Mouse (Mus musculus): ENCODE data around the gene Sema4d. TPM values are rescaled to one million over a fixed set of nuclear protein-coding genes. Genes with fewer than 3 reads are reported as not detected.
A peak's percentile ranks its signal among the peaks of the same experiment; 100 is the strongest.

The Sema4d gene
- polyA plus RNA-seq, 1 experiment from 2014 or later: 5.9 TPM

DNA sequence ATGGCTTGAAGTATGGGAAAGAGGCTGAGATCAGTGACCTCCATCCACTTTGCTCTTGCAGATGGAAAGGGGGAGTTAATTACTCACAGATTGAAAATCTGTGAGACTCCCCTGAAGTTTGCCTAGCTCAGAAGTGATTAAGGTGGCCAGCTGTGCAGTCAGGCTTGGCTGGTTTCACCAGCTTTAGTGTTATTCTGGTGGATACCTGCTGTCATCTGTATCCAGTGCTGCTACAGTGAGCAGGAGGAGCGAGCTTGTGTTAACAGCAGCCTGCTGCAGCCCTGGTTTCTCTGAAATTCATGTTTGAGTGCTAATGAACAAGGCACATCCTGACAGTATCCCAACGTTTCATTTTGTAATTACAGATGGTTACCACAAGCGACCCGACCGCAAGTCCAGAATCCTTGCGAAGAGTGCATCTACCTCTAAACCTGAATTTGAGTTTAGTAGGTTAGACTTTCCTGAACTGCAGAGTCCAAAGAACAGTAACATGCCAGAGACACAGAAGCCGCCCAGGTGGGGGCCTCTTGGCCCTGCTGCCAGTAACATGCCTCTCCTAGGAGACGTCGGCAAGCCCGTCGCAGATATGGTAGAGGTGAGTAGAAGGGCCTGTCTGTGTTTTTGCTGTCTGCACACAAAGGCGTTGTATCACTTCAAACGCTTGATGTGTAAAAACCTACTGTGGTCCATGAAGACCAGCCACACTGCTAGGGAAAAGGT is 136.9 kb downstream of the Sema4d start:
- WGBS: 94% methylated on average over 13 of the region's 13 CpGs
- no peaks in the 10 kb centered on the region for H3K9me3 ChIP-seq
- no peaks in the 10 kb centered on the region for H3K27me3 ChIP-seq (ENCODE audit: insufficient read depth, poor library complexity, severe bottlenecking)
- H3K27ac ChIP-seq: no peak overlapping the region
- peaks cover 91% of the 10 kb centered on the region for H3K36me3 ChIP-seq
- no peak overlapping the region for H3K4me3 ChIP-seq
- H3K4me1 ChIP-seq (replicated peaks): peaks cover 11% of the 10 kb centered on the region
- no peak for DNase-seq (ENCODE audit: low spot score)

- Histone ChIP-seq H3K9me3 (no peaks in the 10 kb centered on the region), H3K27ac (no peak overlapping the region), H3K4me1 (replicated peaks) (peaks cover 21% of the 10 kb centered on the region), H3K36me3 (peaks cover 82% of the 10 kb centered on the region), H3K4me3 (no peak overlapping the region), H3K27me3 (ENCODE audit: insufficient read depth, poor library complexity, severe bottlenecking) (no peaks in the 10 kb centered on the region)
- WGBS: 92% methylated on average over 9 of the region's 9 CpGs
- no peak for DNase-seq (ENCODE audit: low spot score)
Observed at GRCm38 (mm10) chr13:51653961-51654360, 139.6 kb downstream of the Sema4d start.

- Histone ChIP-seq H3K4me1 (replicated peaks) (peaks cover 27% of the 10 kb centered on the region), H3K9me3 (no peaks in the 10 kb centered on the region), H3K27ac (no peak overlapping the region), H3K4me3 (no peak overlapping the region), H3K27me3 (ENCODE audit: insufficient read depth, poor library complexity, severe bottlenecking) (no peaks in the 10 kb centered on the region), H3K36me3 (peaks cover 74% of the 10 kb centered on the region)
- no peak for DNase-seq (ENCODE audit: low spot score)
- 94% methylated on average over 6 of the region's 6 CpGs for WGBS
Observed at GRCm38 (mm10) chr13:51653159-51653558, 140.4 kb downstream of the Sema4d start.

DNA sequence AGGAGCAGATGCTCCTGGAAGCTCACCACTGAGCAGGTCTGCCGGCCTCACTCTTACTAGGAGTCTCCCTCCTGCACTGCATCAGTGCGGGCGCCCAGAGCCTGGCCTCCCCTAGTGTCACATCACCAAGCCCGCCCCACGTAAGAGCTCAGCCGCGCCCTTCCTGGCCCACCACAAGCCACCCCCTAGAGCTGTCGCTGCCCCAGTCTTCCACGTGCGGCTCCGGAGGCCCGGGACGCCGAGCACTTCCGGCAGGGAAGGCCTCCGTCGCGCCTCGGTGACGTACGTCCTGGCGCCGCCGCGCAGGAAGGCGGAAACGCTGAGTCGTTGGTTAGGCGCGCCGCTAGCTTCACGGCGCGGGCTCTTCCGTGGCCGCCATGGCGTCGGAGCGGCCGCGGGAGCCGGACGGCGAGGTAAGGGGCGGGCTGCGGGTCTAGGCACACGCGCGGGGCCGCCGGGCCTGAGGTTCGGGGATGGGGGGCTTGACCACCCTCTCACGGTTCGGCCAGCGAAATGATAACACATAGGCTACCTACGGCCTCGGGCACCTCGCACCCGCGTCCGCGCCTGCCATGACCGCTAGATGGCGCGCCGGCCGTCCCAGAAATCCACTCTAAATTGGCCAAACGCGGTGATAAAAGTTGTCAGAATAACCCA is 142.0 kb downstream of the Sema4d start, which contains the start of gene Secisbp2:
TSS of gene Secisbp2 (plus strand) at position 290 of the 657 bp plus-strand sequence.
- peaks cover 58% of the 10 kb centered on the region for H3K36me3 ChIP-seq

DNA sequence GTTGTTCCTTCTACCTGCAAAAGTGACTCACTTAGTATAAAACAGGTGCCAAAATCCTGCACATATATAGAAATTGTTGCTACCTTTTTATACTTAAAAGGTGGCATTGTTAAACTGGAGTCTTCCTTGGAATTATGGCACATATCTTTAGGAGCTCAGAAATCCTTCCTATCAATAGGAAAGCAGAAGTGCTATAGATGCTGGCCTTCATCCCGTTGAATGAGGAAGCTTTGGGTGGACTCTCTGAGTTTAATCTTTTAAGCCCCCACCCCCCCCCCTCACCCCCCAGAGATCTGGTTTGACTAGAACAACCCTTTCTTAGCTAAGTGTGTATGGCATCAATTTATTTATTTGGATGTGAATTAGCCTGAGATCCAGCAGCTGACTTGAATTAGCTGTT is 143.8 kb downstream of the Sema4d start:
- H3K4me3 ChIP-seq: no peak overlapping the region
- no peaks in the 10 kb centered on the region for H3K9me3 ChIP-seq
- peaks cover 40% of the 10 kb centered on the region for H3K36me3 ChIP-seq
- H3K27ac ChIP-seq: no peak overlapping the region
- 78% methylated on average over 1 of the region's 1 CpGs for WGBS
- H3K27me3 ChIP-seq (ENCODE audit: insufficient read depth, poor library complexity, severe bottlenecking): no peaks in the 10 kb centered on the region
- peaks cover 45% of the 10 kb centered on the region for H3K4me1 ChIP-seq (replicated peaks)
- DNase-seq (ENCODE audit: low spot score): no peak

More for the DNA sequence above, 142.0 kb downstream of the Sema4d start, which contains the start of gene Secisbp2:
- Histone ChIP-seq H3K4me1 (replicated peaks) (peaks cover 43% of the 10 kb centered on the region), H3K27ac (peak within 1 kb of the TSS; percentile 94), H3K27me3 (ENCODE audit: insufficient read depth, poor library complexity, severe bottlenecking) (no peaks in the 10 kb centered on the region), H3K4me3 (peak within 1 kb of the TSS; percentile 77), H3K9me3 (no peaks in the 10 kb centered on the region)
- WGBS: under 1% methylated on average over 69 of the region's 69 CpGs
- peak; percentile 91 for DNase-seq (ENCODE audit: low spot score)

- H3K27ac ChIP-seq: no peak overlapping the region
- WGBS: 92% methylated on average over 4 of the region's 4 CpGs
- H3K9me3 ChIP-seq: no peaks in the 10 kb centered on the region
- no peaks in the 10 kb centered on the region for H3K27me3 ChIP-seq (ENCODE audit: insufficient read depth, poor library complexity, severe bottlenecking)
- H3K4me1 ChIP-seq (replicated peaks): peaks cover 45% of the 10 kb centered on the region
- H3K36me3 ChIP-seq: peaks cover 25% of the 10 kb centered on the region
- no peak for DNase-seq (ENCODE audit: low spot score)
- peak overlapping the region; percentile 92 for H3K4me3 ChIP-seq
Observed at GRCm38 (mm10) chr13:51648237-51648636, 145.3 kb downstream of the Sema4d start.

GRCm38 (mm10) chr13:51647770-51648169 is 145.8 kb downstream of the Sema4d start:
- no peak overlapping the region for H3K27ac ChIP-seq
- DNase-seq (ENCODE audit: low spot score): no peak
- H3K27me3 ChIP-seq (ENCODE audit: insufficient read depth, poor library complexity, severe bottlenecking): no peaks in the 10 kb centered on the region
- WGBS: 90% methylated on average over 3 of the region's 3 CpGs
- H3K4me3 ChIP-seq: peak overlapping the region; percentile 92
- no peaks in the 10 kb centered on the region for H3K9me3 ChIP-seq
- H3K4me1 ChIP-seq (replicated peaks): peaks cover 45% of the 10 kb centered on the region
- peaks cover 20% of the 10 kb centered on the region for H3K36me3 ChIP-seq

DNA sequence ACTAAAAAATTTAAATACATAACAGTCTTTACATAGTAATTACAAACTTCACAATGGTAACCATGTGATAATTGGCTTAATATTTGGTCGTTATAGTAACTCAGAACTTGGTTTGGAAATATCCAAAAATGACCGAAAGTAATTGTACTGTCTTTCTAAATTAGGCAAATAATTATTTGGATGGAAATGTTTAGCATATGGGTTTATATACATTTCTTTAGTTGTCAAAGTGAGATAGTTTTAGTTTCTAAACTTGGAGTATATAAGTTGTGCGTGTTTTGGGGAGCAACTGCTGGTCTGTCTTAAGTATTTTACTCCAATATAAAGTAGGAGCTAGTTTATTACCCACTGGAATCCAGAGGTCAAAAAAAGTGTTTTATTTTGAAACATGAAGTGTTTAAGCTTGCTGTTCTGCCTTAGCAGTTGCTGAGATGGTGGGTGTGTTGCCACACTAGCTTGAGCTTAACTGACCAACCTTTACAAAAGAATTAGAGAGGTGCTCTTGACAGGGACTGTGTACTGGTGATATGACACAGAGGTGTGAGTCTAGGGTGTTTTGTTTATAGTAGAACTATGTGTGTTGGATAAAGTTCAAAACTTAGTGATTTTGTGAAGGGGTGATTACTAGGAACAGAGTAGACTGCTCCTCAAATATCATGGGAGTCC is 147.1 kb downstream of the Sema4d start:
- no peak for DNase-seq (ENCODE audit: low spot score)
- Histone ChIP-seq H3K36me3 (peaks cover 16% of the 10 kb centered on the region), H3K9me3 (no peaks in the 10 kb centered on the region), H3K27ac (no peak overlapping the region), H3K4me1 (replicated peaks) (peaks cover 41% of the 10 kb centered on the region), H3K27me3 (ENCODE audit: insufficient read depth, poor library complexity, severe bottlenecking) (no peaks in the 10 kb centered on the region), H3K4me3 (peak overlapping the region; percentile 92)
- 27% methylated on average over 3 of the region's 3 CpGs for WGBS

DNA sequence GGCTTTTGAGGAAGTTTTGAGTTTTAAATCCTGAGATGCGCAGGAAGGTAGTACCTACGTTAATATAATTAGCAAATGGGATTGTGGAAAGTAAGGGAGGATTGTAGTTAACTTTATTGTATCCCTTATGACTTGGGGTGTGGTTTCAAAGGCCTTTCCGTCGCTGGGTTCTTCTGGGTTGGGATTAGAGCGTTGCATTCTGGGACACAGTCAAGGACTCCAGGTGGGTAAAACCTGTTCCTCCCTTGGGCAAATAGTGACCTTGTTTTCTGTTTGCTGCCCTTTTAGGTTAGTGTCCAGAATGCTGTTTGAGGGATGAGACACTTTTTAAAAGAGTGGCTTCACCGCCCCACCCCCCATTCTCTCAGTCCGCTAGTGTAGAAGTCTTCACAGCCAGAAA is 147.7 kb downstream of the Sema4d start:
- peak overlapping the region; percentile 92 for H3K4me3 ChIP-seq
- H3K27me3 ChIP-seq (ENCODE audit: insufficient read depth, poor library complexity, severe bottlenecking): no peaks in the 10 kb centered on the region
- no peaks in the 10 kb centered on the region for H3K9me3 ChIP-seq
- peak; percentile 12 for DNase-seq (ENCODE audit: low spot score)
- under 1% methylated on average over 7 of the region's 7 CpGs for WGBS
- peak overlapping the region; percentile 98 for H3K27ac ChIP-seq
- H3K4me1 ChIP-seq (replicated peaks): peaks cover 35% of the 10 kb centered on the region
- H3K36me3 ChIP-seq: peaks cover 11% of the 10 kb centered on the region

DNA sequence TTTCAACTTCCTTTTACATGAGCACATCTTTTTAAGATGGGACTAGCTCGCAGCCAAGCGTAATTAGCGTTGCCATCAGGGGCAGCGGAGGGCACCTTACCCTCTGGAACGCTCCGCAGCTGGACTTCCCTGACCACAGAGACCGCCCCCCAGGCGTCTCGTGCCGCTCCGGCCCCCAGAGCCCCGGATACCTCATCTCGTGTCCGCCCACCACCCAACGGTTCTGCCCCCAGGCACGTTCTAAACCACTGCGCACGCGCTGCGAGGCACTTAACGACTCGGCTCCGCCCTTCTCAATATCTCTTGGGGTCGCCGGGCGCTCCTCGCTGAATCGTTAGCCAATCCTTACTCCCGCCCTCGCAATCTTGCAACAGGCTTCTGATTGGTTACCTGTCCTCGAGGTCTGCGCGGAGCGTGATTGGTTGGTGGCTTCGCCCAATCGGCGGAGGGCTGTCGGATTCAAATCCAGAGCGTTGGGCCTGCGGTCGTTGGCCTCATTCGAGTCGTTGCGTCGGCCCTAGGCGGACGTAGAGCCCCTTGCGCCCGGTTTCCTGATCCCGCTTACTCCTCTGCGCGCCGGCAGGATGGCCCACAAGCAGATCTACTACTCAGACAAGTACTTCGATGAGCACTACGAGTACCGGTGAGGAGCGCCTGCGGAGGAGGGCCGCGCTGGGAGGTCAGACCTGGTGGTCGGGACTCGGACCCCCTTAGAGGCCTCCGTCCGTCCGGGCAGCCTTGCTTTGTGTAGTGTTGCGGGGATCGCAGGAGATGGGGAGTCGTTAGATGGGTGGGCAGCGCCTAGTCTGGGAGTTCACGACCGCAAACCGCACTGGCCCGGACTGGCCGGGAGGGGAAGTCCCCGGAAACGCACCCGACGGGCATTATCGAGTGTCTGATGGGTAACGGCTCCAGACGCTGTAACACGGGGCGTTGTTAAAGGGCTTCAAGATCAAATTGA is 148.4 kb downstream of the Sema4d start, which contains the start of gene Cks2:
TSS of gene Cks2 (plus strand) at position 404 of the 961 bp plus-strand sequence.
- Histone ChIP-seq H3K36me3 (peaks cover 7% of the 10 kb centered on the region), H3K27ac (peak within 1 kb of the TSS; percentile 98), H3K4me3 (peak within 1 kb of the TSS; percentile 92), H3K9me3 (no peaks in the 10 kb centered on the region), H3K27me3 (ENCODE audit: insufficient read depth, poor library complexity, severe bottlenecking) (no peaks in the 10 kb centered on the region), H3K4me1 (replicated peaks) (peaks cover 32% of the 10 kb centered on the region)
- peak; percentile 99 for DNase-seq (ENCODE audit: low spot score)
- WGBS: under 1% methylated on average over 83 of the region's 83 CpGs

DNA sequence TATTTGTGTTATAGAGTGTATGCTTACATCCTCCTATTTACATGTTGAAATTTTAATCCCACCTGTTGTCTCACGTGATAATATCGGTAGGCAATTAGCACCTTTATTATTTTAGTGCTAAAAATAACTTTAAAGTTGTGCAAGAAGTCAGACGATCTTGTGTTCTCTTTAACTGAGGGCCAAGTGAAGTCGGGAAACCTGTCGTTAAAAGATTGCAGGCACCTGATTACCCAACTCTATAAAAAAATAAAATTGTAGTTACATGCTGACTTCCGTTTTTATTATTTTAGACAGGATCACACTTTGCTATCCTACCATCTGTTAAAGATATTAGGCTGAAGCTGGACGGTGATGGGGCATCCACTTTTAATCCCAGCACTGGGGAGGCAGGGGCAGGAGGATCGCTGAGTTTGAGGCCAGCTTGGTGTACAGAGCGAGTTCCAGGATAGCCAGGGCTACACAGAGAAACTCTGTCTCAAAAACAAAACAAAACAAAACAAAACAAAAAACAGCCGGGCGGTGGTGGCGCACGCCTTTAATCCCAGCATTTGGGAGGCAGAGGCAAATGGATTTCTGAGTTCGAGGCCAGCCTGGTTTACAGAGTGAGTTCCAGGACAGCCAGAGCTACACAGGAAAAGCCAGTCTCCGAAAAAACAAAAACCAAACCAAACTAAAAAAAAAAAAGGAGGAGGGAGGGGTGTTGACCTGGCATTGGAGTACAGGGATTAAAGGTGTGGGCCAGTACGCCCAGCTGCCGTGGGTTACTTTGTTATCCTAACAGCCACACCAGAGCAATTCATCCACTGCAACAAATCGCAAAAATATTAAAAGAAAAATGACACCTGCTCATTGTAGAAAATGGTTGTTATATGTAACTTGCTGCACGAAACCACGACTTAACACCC is 149.4 kb downstream of the Sema4d start:
- peaks cover 32% of the 10 kb centered on the region for H3K4me1 ChIP-seq (replicated peaks)
- WGBS: 47% methylated on average over 20 of the region's 20 CpGs
- peak overlapping the region; percentile 98 for H3K27ac ChIP-seq
- DNase-seq (ENCODE audit: low spot score): no peak
- no peaks in the 10 kb centered on the region for H3K9me3 ChIP-seq
- H3K4me3 ChIP-seq: peak overlapping the region; percentile 92
- no peaks in the 10 kb centered on the region for H3K27me3 ChIP-seq (ENCODE audit: insufficient read depth, poor library complexity, severe bottlenecking)
- no peaks in the 10 kb centered on the region; the same call in 1 of the 2 replicates for H3K36me3 ChIP-seq

Data from hindbrain, embryonic 10.5 days (tissue).